Mouse (Mus musculus) stomach, embryonic 14.5 days (tissue): ENCODE data around the gene Gm10799. TPM values are rescaled to one million over a fixed set of nuclear protein-coding genes. Genes with fewer than 3 reads are reported as not detected.
A peak's percentile ranks its signal among the peaks of the same experiment; 100 is the strongest.
"Not testable (repeated sequence)": the region's sequence is repeated elsewhere in the genome, so short reads cannot be mapped to it uniquely, and the experiment has no call there.

Experiments used
- ATAC-seq: fragments of 200-750 bp; cut with Nextera tagmentation; 2 replicates; pipeline ENCODE4 v1.8.0; 2017; ENCODE audit warnings: low read depth, moderate TSS enrichment; ENCODE audit not compliant: insufficient number of reproducible peaks, insufficient read depth, low FRiP score
- H3K27ac ChIP-seq: fragments of 300-500 bp; sonication (generic); 2 replicates; pipeline ENCODE4 v1.5.1; 2014; ENCODE audit warnings: mild to moderate bottlenecking, low read length, moderate library complexity, mixed read lengths
- H3K27me3 ChIP-seq: fragments of 300-500 bp; sonication (generic); 2 replicates; pipeline ENCODE4 v1.6.1; 2014; ENCODE audit warnings: low read length, control low read depth, mixed read lengths; ENCODE audit not compliant: control insufficient read depth, insufficient read depth
- H3K36me3 ChIP-seq: fragments of 300-500 bp; sonication (generic); 2 replicates; pipeline ENCODE4 v1.6.1; 2014; ENCODE audit warnings: mild to moderate bottlenecking, control low read depth, low read length, moderate library complexity, mixed read lengths; ENCODE audit not compliant: control insufficient read depth, insufficient read depth
- H3K4me1 ChIP-seq: fragments of 300-500 bp; sonication (generic); 2 replicates; pipeline ENCODE4 v1.6.1; 2014; ENCODE audit warnings: low read length, control low read depth, mixed read lengths; ENCODE audit not compliant: control insufficient read depth, insufficient read depth
- H3K4me2 ChIP-seq: fragments of 300-500 bp; sonication (generic); replicated peaks from 2 replicates; pipeline ENCODE4 v1.6.1; 2014; ENCODE audit warnings: low read depth, low read length, control low read depth
- H3K4me3 ChIP-seq: fragments of 300-500 bp; sonication (generic); 2 replicates; pipeline ENCODE4 v1.5.1; 2014; ENCODE audit warnings: low read depth, low read length, control low read depth
- H3K9ac ChIP-seq: fragments of 300-500 bp; sonication (generic); replicated peaks from 2 replicates; pipeline ENCODE4 v1.6.1; 2014; ENCODE audit warnings: low read depth, mild to moderate bottlenecking, control low read depth, low read length, moderate library complexity, mixed read lengths
- H3K9me3 ChIP-seq: fragments of 300-500 bp; sonication (generic); 2 replicates; pipeline ENCODE4 v1.6.1; 2016; ENCODE audit warnings: low read depth, low read length, control low read depth; ENCODE audit not compliant: control insufficient read depth
- WGBS: fragments of 180-500 bp; shearing (Covaris S2); extraction: QIAGEN DNeasy Blood & Tissue Kit; methylation state at CpG from one replicate; pipeline ENCODE4 v1.1.7; 2014; 5-methylcytosine and 5-hydroxymethylcytosine counted together
- polyA plus RNA-seq: library from polyadenylated mRNA; unstranded; fragments of >200 nt; fragmentation: Nextera tagmentation; extraction: Ambion mirVana; gene quantifications from 2 replicates; pipeline ENCODE4 v1.2.1, GENCODE M21; 2014

The Gm10799 gene
- polyA plus RNA-seq: not detected in 2 replicates

DNA sequence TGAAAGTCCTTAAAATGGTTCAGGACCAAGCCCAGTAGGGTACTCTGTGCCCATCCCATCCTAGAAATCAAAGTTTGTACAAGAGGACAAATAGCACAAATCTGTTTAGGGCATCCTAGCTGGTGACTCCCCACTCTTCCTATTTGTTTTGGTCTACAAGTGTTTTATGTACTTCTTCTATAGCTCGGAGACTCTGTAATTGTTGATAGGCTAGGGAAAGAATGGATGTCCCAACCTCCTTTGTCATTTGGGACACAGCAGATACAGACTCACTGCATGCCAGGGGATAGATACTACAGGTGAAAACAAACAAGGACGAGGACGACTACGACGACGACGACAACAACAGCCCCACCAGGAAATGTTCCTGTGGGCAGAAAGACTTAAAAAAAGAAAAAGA lies at the start of gene Gm10799:
Gene Gm10799 (minus strand): TSS at position 101 of the 400 bp plus-strand sequence.
- not testable (repeated sequence) for H3K27ac ChIP-seq, ATAC-seq, H3K27me3 ChIP-seq, H3K36me3 ChIP-seq, H3K4me3 ChIP-seq, H3K4me2 ChIP-seq, H3K4me1 ChIP-seq, H3K9me3 ChIP-seq, H3K9ac ChIP-seq
- 83% methylated on average over 7 of the region's 7 CpGs for WGBS

DNA sequence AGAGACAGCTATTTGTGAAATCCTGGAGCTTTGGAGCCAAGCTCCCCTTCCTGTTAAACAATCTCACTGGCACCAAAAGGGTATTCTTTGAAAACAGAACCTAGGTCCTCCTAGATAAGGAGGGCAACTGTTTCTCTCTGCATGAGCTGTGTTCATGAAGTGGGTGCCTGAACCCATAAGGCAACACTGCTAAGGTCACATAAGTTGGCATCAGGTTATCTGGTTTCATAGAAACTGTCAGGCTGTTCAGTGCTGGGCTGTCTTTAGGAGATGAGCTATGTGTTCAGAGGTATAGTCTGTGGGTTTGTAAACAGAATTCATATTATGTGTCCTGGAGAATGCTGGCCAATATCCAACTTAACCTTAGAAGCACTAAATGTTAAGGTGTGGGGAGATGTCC lies 48.8 kb upstream of the Gm10799 start:
- not testable (repeated sequence) for H3K4me2 ChIP-seq, H3K9me3 ChIP-seq, ATAC-seq, H3K4me3 ChIP-seq, H3K9ac ChIP-seq, H3K36me3 ChIP-seq, H3K27ac ChIP-seq, H3K4me1 ChIP-seq, H3K27me3 ChIP-seq

DNA sequence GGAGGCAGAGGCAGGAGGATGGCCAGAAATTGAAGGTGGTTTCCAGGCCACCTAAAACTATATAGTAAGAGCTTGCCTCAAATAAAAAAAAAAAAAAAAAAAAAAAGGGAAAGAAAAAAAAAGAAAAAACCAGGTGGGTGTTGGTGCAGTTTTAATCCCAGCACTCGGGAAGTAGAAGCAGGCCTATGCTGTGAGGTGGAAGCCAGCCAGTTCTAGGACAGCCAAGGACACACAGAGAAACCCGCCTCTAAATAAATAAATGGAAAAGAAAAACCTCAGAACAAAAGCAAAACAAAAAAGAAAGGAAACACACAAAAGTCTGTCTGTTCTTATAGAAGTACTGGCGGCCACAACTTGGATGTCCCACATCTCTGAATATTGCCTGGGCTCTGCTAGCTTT lies 46.5 kb upstream of the Gm10799 start:
- Histone ChIP-seq H3K9ac (no peak overlapping the region), H3K27me3 (no peaks in the 10 kb centered on the region), H3K4me2 (no peak overlapping the region), H3K27ac (no peak overlapping the region), H3K36me3 (no peaks in the 10 kb centered on the region), H3K4me3 (no peak overlapping the region), H3K9me3 (no peaks in the 10 kb centered on the region), H3K4me1 (no peaks in the 10 kb centered on the region)
- ATAC-seq: no peak
- WGBS: 78% methylated on average over 3 of the region's 3 CpGs

GRCm38 (mm10) chr2:104113563-104113962 lies 45.2 kb upstream of the Gm10799 start:
- not testable (repeated sequence) for H3K27me3 ChIP-seq, H3K9ac ChIP-seq, H3K4me1 ChIP-seq, ATAC-seq, H3K27ac ChIP-seq, H3K9me3 ChIP-seq, H3K4me2 ChIP-seq, H3K4me3 ChIP-seq, H3K36me3 ChIP-seq

DNA sequence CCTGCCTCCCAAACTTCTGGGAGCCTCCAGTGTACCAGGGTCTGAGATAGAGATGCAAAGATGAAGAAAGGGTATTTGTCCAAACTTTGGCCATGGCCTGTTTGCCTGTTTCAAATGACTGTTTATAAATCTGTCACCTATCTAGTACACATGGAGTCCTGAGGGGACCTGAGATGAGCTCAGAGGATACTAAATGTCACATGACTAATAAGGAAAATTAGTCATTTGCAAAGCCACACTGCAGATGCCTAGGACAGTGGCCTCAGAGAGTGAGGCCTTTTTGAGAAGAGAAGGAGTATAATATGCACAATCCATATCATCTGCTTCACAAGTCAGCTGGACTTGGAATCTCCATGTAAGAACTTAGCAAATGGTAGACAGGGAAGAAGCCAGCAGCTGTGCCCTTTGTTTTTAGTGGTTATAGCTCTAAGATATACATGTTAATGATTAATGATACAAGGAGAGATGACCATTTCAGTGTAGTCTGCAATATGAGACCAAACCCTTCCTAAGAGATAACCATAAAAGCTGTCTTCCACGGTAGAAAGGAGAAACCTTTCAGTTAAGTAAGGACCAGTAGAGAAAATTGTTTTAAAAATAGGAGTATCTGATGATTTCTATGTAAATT lies 42.9 kb upstream of the Gm10799 start:
- H3K4me3 ChIP-seq, H3K27me3 ChIP-seq, H3K9ac ChIP-seq, H3K4me1 ChIP-seq, H3K36me3 ChIP-seq, H3K4me2 ChIP-seq, H3K27ac ChIP-seq, H3K9me3 ChIP-seq, ATAC-seq: not testable (repeated sequence)
- no CpG with 5 or more reads among the region's 1 CpGs for WGBS

DNA sequence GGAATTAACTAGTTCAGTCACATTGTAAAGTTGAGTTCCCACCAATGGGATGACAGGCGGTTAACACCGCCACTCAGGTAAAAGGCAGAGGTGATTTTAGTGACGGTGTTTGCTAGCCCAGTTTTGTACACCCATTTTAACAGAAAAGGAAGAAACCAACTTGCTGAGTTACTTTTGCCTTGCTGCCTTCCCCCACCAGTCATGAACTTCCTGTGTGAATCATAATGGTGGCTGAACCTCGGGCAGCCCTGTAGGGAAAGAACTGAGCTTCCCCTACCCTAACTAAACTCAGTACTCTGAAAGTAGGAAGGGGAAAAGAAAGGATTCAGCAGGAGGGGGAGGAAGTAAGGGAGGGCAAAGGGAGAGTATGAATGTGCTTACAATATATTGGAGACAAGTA lies 41.7 kb upstream of the Gm10799 start:
- Histone ChIP-seq H3K4me1 (no peaks in the 10 kb centered on the region), H3K9ac (no peak overlapping the region), H3K27ac (no peak overlapping the region), H3K9me3 (no peaks in the 10 kb centered on the region), H3K4me2 (no peak overlapping the region), H3K36me3 (no peaks in the 10 kb centered on the region), H3K4me3 (no peak overlapping the region), H3K27me3 (no peaks in the 10 kb centered on the region)
- WGBS: 86% methylated on average over 4 of the region's 4 CpGs
- no peak for ATAC-seq

DNA sequence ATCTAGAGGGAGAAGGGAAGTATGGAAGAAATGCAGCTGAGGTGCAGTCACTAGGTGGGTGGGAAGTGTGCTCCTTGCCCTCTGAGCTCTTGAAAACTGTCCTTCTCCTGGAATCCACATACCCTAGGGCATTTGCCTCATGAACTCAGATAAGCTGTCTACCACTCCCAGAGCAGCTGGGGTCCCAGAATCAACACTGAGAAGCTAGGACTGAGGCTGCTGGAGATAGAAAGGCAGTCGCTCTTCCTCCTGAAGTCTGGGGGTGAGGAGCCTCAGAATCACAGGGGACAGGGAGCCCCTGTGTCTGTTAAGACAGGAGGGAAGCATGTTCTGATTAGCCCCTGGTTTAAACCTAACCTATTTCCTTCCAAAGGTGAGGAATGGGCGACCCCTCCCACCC lies 41.2 kb upstream of the Gm10799 start:
- Histone ChIP-seq H3K27ac (0 out of 2 replicates have a peak overlapping the region, but pooled peaks have one; percentile 10), H3K36me3 (no peaks in the 10 kb centered on the region), H3K9ac (no peak overlapping the region), H3K9me3 (no peaks in the 10 kb centered on the region), H3K27me3 (no peaks in the 10 kb centered on the region), H3K4me3 (no peak overlapping the region), H3K4me1 (no peaks in the 10 kb centered on the region), H3K4me2 (no peak overlapping the region)
- no peak for ATAC-seq
- 59% methylated on average over 2 of the region's 2 CpGs for WGBS

GRCm38 (mm10) chr2:104109021-104109420 lies 40.7 kb upstream of the Gm10799 start:
- not testable (repeated sequence) for H3K9me3 ChIP-seq, H3K4me1 ChIP-seq, ATAC-seq, H3K27ac ChIP-seq, H3K9ac ChIP-seq, H3K4me2 ChIP-seq, H3K36me3 ChIP-seq, H3K4me3 ChIP-seq, H3K27me3 ChIP-seq
- 84% methylated on average over 2 of the region's 2 CpGs for WGBS

DNA sequence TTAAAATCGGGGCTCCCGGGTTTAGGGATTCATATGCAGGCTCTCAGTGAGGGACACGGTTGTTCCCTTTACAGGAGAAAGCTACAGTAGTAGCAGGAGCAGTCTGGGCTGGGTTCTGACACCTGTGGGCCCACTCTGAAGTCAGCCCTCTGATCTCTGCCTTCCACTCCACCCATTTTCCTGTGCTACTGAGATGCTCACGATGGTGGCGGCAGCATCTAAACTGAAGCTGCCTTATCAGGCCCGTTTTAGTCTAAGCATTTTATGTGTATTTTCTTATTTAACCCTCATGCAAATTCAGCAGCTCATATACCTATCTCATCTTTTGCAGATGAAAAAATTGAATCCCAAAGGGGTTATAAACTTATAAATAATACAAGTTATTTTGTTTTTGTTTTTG lies 36.5 kb upstream of the Gm10799 start:
- no peaks in the 10 kb centered on the region for H3K27me3 ChIP-seq
- no peak overlapping the region for H3K27ac ChIP-seq
- WGBS: 88% methylated on average over 6 of the region's 6 CpGs
- H3K4me1 ChIP-seq: no peaks in the 10 kb centered on the region
- H3K36me3 ChIP-seq: no peaks in the 10 kb centered on the region
- no peak overlapping the region for H3K4me3 ChIP-seq
- no peak overlapping the region for H3K4me2 ChIP-seq
- H3K9ac ChIP-seq: no peak overlapping the region
- no peaks in the 10 kb centered on the region for H3K9me3 ChIP-seq
- ATAC-seq: no peak
